Mouse (Mus musculus) ES-Bruce4 (cell line): Measurements from ENCODE around the gene Lrrc42. TPM values are rescaled to one million over a fixed set of nuclear protein-coding genes. Genes with fewer than 3 reads are reported as not detected.

Experiments
- H3K27ac ChIP-seq: 2 replicates; pipeline ENCODE4 v1.5.1; 2012; ENCODE audit warnings: low read length, inconsistent platforms; ENCODE audit not compliant: insufficient read depth
- H3K27me3 ChIP-seq: 2 replicates; pipeline ENCODE4 v1.6.1; 2012; ENCODE audit warnings: mild to moderate bottlenecking, low read length, inconsistent platforms; ENCODE audit not compliant: control insufficient read depth, poor library complexity, insufficient read depth, severe bottlenecking
- H3K36me3 ChIP-seq: 2 replicates; pipeline ENCODE4 v1.6.1; 2012; ENCODE audit warnings: inconsistent platforms, mild to moderate bottlenecking, low read length, moderate library complexity; ENCODE audit not compliant: control insufficient read depth, poor library complexity, insufficient read depth, severe bottlenecking
- H3K4me1 ChIP-seq: one replicate; pipeline ENCODE4 v1.8.1; 2011; ENCODE audit warnings: low read length; ENCODE audit not compliant: control insufficient read depth, insufficient read depth
- H3K4me3 ChIP-seq: 2 replicates; pipeline ENCODE4 v1.5.1; 2011; ENCODE audit warnings: low read depth, mild to moderate bottlenecking, low read length
- H3K9ac ChIP-seq: 2 replicates; pipeline ENCODE4 v1.6.1; 2012; ENCODE audit warnings: low read depth, mild to moderate bottlenecking, inconsistent platforms; ENCODE audit not compliant: poor library complexity, severe bottlenecking
- H3K9me3 ChIP-seq: replicated peaks from 2 replicates; pipeline ENCODE4 v1.6.1; 2012; ENCODE audit warnings: mild to moderate bottlenecking, low read length, inconsistent platforms; ENCODE audit not compliant: control insufficient read depth, poor library complexity, insufficient read depth, severe bottlenecking
- CTCF ChIP-seq: IDR thresholded peaks from one replicate; pipeline ENCODE4 v1.8.1; 2011; ENCODE audit warnings: low read depth, low read length
- EP300 ChIP-seq: IDR thresholded peaks from 2 replicates; pipeline ENCODE4 v1.6.1; 2011; ENCODE audit warnings: low read depth, low read length; ENCODE audit not compliant: insufficient read depth
- POLR2A ChIP-seq: IDR thresholded peaks from one replicate; pipeline ENCODE4 v1.8.1; 2011; ENCODE audit warnings: low read length; ENCODE audit not compliant: insufficient read depth
- polyA plus RNA-seq: library from polyadenylated mRNA; stranded (reverse); fragments of >200 nt; gene quantifications from 2 replicates; pipeline ENCODE4 v1.2.4, GENCODE M21; 2011; ENCODE audit warnings: low read depth; ENCODE audit not compliant: missing spikeins, insufficient read depth, insufficient read length

Gene Lrrc42
- polyA plus RNA-seq, 1 experiment = 75.4 TPM

DNA sequence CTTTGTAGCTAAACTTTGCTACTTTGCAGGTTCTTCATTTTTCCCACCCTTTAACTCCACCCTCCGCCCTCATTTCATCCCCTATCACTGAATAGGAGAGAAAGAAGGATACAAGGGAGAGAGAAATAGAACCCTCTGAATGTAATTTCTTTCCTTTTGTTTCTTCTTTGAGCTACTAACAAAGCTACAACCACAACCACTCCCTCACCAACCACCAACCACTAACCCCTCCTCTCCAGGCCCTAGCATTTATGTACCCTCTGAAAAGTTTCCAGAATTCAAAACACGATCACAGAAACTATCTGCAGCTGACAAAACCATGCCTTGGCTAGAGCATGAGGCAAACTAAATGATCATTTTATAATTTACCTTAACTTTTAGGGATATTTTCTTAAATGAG is 56.9 kb downstream of the Lrrc42 start:
- Histone ChIP-seq H3K27ac (no peak overlapping the region), H3K36me3 (peaks cover 59% of the 10 kb centered on the region), H3K9ac (no peak overlapping the region), H3K4me3 (no peak overlapping the region), H3K9me3 (no peaks in the 10 kb centered on the region), H3K27me3 (no peaks in the 10 kb centered on the region), H3K4me1 (no peaks in the 10 kb centered on the region)
- no peak for TF ChIP-seq CTCF
- TF ChIP-seq POLR2A = no peak
- TF ChIP-seq EP300 = no peak

DNA sequence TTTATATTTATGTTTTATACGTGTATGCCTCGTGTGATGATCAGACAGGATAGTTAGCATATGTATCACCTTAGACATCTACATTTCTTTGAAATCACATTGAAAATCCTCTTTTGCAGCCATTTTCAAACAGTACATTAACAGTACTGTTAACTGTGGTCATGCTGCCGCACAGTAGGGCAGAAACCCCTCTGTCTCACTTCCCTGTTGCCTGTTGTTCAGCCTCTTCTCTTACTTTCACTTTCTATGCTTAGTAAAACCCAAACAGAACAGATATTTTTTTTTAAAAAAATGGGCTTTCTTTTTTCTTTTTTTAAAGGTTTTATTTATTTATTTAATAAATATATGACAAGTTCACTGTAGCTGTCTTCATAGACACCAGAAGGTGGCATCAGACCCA is 59.5 kb downstream of the Lrrc42 start:
- TF ChIP-seq EP300 = no peak
- no peak overlapping the region for H3K27ac ChIP-seq
- no peaks in the 10 kb centered on the region for H3K27me3 ChIP-seq
- peaks cover 67% of the 10 kb centered on the region for H3K36me3 ChIP-seq
- H3K4me3 ChIP-seq = no peak overlapping the region
- H3K4me1 ChIP-seq = no peaks in the 10 kb centered on the region
- H3K9me3 ChIP-seq = no peaks in the 10 kb centered on the region; the same call in 1 of the 2 replicates
- H3K9ac ChIP-seq = no peak overlapping the region

DNA sequence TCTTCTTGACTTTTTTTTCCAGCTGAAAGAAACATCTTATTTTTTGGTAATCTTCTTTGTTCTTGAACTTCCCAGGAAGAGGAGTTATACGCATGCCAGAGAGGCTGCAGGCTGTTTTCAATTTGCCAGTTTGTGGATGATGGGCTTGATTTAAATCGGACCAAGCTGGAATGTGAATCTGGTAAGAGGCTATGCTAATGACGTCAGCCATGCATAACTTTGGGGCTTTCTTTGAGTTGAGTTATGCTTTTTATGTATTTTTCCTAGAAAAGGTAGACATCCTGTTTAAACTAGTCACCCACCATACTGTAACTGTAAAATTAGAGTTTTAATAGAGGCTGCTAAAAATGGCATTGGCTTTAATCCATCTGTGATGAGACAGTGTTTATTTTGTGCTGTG is 67.6 kb downstream of the Lrrc42 start:
- no peaks in the 10 kb centered on the region for H3K27me3 ChIP-seq
- peaks cover 34% of the 10 kb centered on the region for H3K36me3 ChIP-seq
- H3K9ac ChIP-seq = no peak overlapping the region
- no peak overlapping the region for H3K27ac ChIP-seq
- no peak for TF ChIP-seq EP300
- no peak for TF ChIP-seq CTCF
- no peak for TF ChIP-seq POLR2A
- no peaks in the 10 kb centered on the region for H3K4me1 ChIP-seq
- H3K4me3 ChIP-seq = no peak overlapping the region
- H3K9me3 ChIP-seq = no peaks in the 10 kb centered on the region; the same call in 1 of the 2 replicates

Other genes with a start within 250 kb of the Lrrc42 start
- gene Mrpl37, start 186.7 kb downstream of the Lrrc42 start, polyA plus RNA-seq = 59.2 and 63.7 TPM in 2 replicates
- 4.8 and 5.3 TPM in 2 replicates for gene Cyb5rl, start 186.5 kb downstream of the Lrrc42 start, polyA plus RNA-seq
- not detected in 2 replicates for gene Cdcp2, start 156.6 kb downstream of the Lrrc42 start, polyA plus RNA-seq
- gene Tmem59, start 75.1 kb downstream of the Lrrc42 start, polyA plus RNA-seq = 146 and 149 TPM in 2 replicates
- 15.7 and 38.3 TPM in 2 replicates for gene Tceanc2, start 74.4 kb downstream of the Lrrc42 start, polyA plus RNA-seq
- gene Ldlrad1, start 44.4 kb downstream of the Lrrc42 start, polyA plus RNA-seq = not detected in 2 replicates
- 49.0 and 53.9 TPM in 2 replicates for gene Hspb11, start 61 bp upstream of the Lrrc42 start, polyA plus RNA-seq
- not detected in 2 replicates for gene Dio1, start 53.6 kb upstream of the Lrrc42 start, polyA plus RNA-seq
- gene Yipf1, start 60.8 kb upstream of the Lrrc42 start, polyA plus RNA-seq = 24.5 and 26.6 TPM in 2 replicates
- 77.2 and 87.4 TPM in 2 replicates for gene Ndc1, start 114.3 kb upstream of the Lrrc42 start, polyA plus RNA-seq
- 0.28 and 0.79 TPM in 2 replicates for gene Glis1, start 181.1 kb upstream of the Lrrc42 start, polyA plus RNA-seq